Mouse (Mus musculus): ENCODE results near the gene Ndufb4. TPM values are rescaled to one million over a fixed set of nuclear protein-coding genes. Genes with fewer than 3 reads are reported as not detected.

Gene Ndufb4
- polyA plus RNA-seq, 1 experiment from 2014 or later: 106 TPM

DNA sequence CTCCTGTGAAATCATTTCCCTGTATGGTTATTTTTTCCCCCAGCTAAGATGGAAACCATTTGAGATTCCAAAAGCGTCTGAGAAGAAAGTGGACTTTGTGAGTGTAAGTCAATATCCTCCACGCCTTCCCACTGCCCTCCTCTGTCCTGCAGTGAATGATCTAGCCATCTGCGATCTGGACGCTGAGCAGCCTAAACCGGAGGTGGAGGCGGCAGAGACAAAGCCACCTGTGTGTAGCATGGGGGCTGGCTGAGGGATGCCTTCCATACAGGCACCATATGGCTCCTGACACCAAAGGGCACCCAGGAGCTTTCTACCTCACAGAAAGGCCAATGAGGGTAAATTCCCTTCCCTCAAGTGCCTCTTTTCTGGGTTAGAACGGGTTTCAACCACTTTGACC is 43.2 kb downstream of the Ndufb4 start:
- no peak overlapping the region for H3K27ac ChIP-seq (ENCODE audit: low read length)
- WGBS: 76% methylated on average over 7 of the region's 7 CpGs

DNA sequence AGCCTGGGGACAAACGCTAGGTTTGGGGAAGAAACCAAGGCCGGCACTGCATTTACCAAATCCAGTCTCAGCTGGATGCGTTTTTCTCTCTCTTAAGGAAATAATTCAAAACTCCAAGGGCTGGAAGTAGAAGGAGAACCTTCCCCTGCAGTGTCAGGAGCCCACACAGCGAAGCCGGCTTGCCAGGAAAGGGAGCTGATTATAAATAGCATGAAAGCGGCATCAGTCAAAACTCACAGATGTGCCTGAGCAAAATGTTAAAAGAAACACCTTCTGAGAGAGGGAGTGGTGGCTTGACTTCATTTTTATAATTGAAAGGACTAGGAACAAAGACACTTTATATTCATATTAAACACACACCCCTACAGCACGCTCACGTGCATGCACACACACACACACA is 43.9 kb downstream of the Ndufb4 start:
- no peak for ATAC-seq (replicated peaks; ENCODE audit: extremely low read depth, insufficient read depth, low FRiP score)
- Histone ChIP-seq H3K27me3 (ENCODE audit: control insufficient read depth, insufficient read depth, low read length) (no peaks in the 10 kb centered on the region), H3K9me3 (replicated peaks; ENCODE audit: control insufficient read depth, low read length) (no peaks in the 10 kb centered on the region), H3K9ac (ENCODE audit: low read length) (no peak overlapping the region), H3K4me2 (ENCODE audit: low read depth, low read length) (no peak overlapping the region), H3K36me3 (ENCODE audit: control insufficient read depth, insufficient read depth) (no peaks in the 10 kb centered on the region), H3K4me1 (ENCODE audit: control insufficient read depth, insufficient read depth, low read length) (no peaks in the 10 kb centered on the region), H3K4me3 (ENCODE audit: low read length) (no peak overlapping the region), H3K27ac (ENCODE audit: low read length) (no peak overlapping the region)
- 65% methylated on average over 8 of the region's 8 CpGs for WGBS

More for the DNA sequence above, 43.2 kb downstream of the Ndufb4 start:
- ATAC-seq (replicated peaks; ENCODE audit: extremely low read depth, insufficient read depth, low FRiP score): no peak
- Histone ChIP-seq H3K9ac (ENCODE audit: low read length) (no peak overlapping the region), H3K27me3 (ENCODE audit: control insufficient read depth, insufficient read depth, low read length) (no peaks in the 10 kb centered on the region), H3K9me3 (replicated peaks; ENCODE audit: control insufficient read depth, low read length) (no peaks in the 10 kb centered on the region), H3K36me3 (ENCODE audit: control insufficient read depth, insufficient read depth) (no peaks in the 10 kb centered on the region), H3K4me3 (ENCODE audit: low read length) (no peak overlapping the region), H3K4me2 (ENCODE audit: low read depth, low read length) (no peak overlapping the region), H3K4me1 (ENCODE audit: control insufficient read depth, insufficient read depth, low read length) (no peaks in the 10 kb centered on the region)

DNA sequence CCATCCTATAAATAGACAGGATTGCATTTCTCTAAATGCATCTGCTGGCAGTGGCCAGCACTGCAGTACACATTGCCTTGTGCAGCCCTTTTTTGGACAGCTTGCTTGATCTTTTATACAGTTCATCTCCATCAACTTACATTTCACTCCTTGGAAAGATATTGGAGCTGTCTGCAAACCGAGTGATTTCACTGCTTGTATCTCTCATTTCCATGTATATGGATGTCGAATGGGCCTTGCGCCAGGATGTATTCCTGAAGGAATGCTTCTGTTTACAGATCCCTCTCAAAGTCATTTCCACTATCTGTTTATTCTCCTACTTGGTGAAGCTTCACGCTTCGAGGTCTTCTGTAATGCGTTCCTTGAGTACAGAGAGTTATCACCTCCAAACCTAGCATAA is 50.0 kb downstream of the Ndufb4 start:
- ATAC-seq (replicated peaks; ENCODE audit: extremely low read depth, insufficient read depth, low FRiP score): no peak
- WGBS: 62% methylated on average over 6 of the region's 6 CpGs
- Histone ChIP-seq H3K4me3 (ENCODE audit: low read length) (no peak overlapping the region), H3K36me3 (ENCODE audit: control insufficient read depth, insufficient read depth) (no peaks in the 10 kb centered on the region), H3K9me3 (replicated peaks; ENCODE audit: control insufficient read depth, low read length) (no peaks in the 10 kb centered on the region), H3K4me2 (ENCODE audit: low read depth, low read length) (no peak overlapping the region), H3K27me3 (ENCODE audit: control insufficient read depth, insufficient read depth, low read length) (no peaks in the 10 kb centered on the region), H3K9ac (ENCODE audit: low read length) (no peak overlapping the region), H3K27ac (ENCODE audit: low read length) (no peak overlapping the region), H3K4me1 (ENCODE audit: control insufficient read depth, insufficient read depth, low read length) (no peaks in the 10 kb centered on the region)

DNA sequence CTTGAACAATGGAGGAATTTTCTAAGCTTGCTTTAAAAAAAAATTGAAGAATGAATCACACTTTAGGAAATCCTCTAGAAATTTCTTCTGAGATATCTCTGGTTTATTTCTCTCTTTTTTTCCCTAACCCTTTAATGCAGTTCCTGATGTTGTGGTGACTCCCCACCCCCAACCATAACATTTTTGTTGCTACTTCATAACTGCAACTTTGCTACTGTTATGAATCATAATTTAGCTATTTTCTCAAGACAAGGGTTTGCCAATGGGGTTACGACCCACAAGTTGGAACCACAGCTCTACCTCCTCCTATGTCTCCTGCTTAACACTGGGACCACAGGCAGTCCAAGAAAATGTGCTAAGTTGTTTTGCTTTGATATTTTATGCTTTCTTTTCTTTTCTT is 50.8 kb downstream of the Ndufb4 start:
- no peak for ATAC-seq (replicated peaks; ENCODE audit: extremely low read depth, insufficient read depth, low FRiP score)
- 83% methylated on average over 1 of the region's 1 CpGs for WGBS
- Histone ChIP-seq H3K36me3 (ENCODE audit: control insufficient read depth, insufficient read depth) (no peaks in the 10 kb centered on the region), H3K4me1 (ENCODE audit: control insufficient read depth, insufficient read depth, low read length) (no peaks in the 10 kb centered on the region), H3K9ac (ENCODE audit: low read length) (no peak overlapping the region), H3K4me3 (ENCODE audit: low read length) (no peak overlapping the region), H3K9me3 (replicated peaks; ENCODE audit: control insufficient read depth, low read length) (no peaks in the 10 kb centered on the region), H3K4me2 (ENCODE audit: low read depth, low read length) (no peak overlapping the region), H3K27ac (ENCODE audit: low read length) (no peak overlapping the region), H3K27me3 (ENCODE audit: control insufficient read depth, insufficient read depth, low read length) (no peaks in the 10 kb centered on the region)

DNA sequence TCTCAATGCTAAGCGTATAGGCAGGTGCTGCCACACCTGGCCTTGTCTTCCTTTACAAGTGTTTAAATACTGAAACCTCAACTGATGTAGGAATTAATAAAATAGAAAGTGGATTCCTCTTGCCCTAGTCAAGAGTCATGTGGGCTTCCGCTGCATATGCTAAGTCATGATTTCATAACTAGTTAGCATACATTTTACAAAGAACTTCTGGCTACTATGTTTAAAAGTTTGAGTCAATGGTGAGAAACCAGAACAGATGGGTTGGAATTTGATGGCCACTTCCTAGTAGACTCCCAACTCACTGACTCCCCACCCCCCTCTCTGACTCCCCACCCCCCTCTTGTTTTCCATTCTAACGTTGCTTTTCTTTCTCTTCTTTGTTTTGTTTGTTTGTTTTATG is 54.9 kb downstream of the Ndufb4 start:
- Histone ChIP-seq H3K4me1 (ENCODE audit: control insufficient read depth, insufficient read depth, low read length) (no peaks in the 10 kb centered on the region), H3K9me3 (replicated peaks; ENCODE audit: control insufficient read depth, low read length) (no peaks in the 10 kb centered on the region), H3K4me3 (ENCODE audit: low read length) (no peak overlapping the region), H3K9ac (ENCODE audit: low read length) (no peak overlapping the region), H3K36me3 (ENCODE audit: control insufficient read depth, insufficient read depth) (no peaks in the 10 kb centered on the region), H3K27ac (ENCODE audit: low read length) (no peak overlapping the region), H3K4me2 (ENCODE audit: low read depth, low read length) (no peak overlapping the region), H3K27me3 (ENCODE audit: control insufficient read depth, insufficient read depth, low read length) (no peaks in the 10 kb centered on the region)
- WGBS: 73% methylated on average over 3 of the region's 3 CpGs
- ATAC-seq (replicated peaks; ENCODE audit: extremely low read depth, insufficient read depth, low FRiP score): no peak

DNA sequence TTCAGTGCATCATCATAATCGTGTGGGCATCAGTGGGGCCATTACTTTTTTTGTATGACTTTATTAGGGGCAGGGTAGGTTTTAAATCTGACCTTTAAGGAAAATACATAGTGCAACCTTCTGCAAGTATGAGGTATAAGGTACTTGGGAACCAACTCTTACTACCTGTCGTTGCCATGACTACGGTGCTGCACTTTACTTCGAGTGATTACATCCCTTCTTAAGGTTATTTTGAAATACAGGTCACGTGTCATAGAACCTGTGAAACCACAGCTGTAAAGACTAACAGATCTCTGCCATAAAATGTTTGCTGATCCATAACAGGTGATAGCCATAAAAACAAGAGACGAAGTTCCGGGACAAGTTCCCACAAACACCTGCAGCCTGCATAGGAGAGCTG is 55.8 kb downstream of the Ndufb4 start:
- Histone ChIP-seq H3K36me3 (ENCODE audit: control insufficient read depth, insufficient read depth) (no peaks in the 10 kb centered on the region), H3K27ac (ENCODE audit: low read length) (no peak overlapping the region), H3K9me3 (replicated peaks; ENCODE audit: control insufficient read depth, low read length) (no peaks in the 10 kb centered on the region), H3K4me1 (ENCODE audit: control insufficient read depth, insufficient read depth, low read length) (no peaks in the 10 kb centered on the region), H3K4me2 (ENCODE audit: low read depth, low read length) (no peak overlapping the region), H3K9ac (ENCODE audit: low read length) (no peak overlapping the region), H3K4me3 (ENCODE audit: low read length) (no peak overlapping the region), H3K27me3 (ENCODE audit: control insufficient read depth, insufficient read depth, low read length) (no peaks in the 10 kb centered on the region)
- 86% methylated on average over 7 of the region's 7 CpGs for WGBS
- no peak for ATAC-seq (replicated peaks; ENCODE audit: extremely low read depth, insufficient read depth, low FRiP score)

DNA sequence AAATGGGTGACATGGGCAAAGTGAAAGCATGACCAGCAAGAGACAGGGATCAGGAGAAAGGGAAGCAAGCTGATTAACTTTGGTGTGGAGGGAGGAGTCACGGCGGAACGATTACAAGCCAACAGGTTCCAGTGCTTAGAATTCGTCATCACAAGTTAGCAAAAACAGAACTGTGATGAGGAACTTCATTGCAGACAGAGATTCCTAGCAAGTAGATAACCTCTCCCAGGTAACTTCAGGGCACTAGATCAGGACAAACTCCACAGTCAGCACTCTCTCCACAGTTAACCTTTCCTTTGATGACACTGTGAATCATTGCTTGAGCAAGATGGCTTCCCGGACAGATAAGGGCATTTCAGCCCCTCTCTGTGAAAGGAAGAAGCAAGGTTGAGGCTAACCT is 56.8 kb downstream of the Ndufb4 start:
- H3K4me3 ChIP-seq (ENCODE audit: low read length): no peak overlapping the region
- 44% methylated on average over 5 of the region's 5 CpGs for WGBS
- no peaks in the 10 kb centered on the region for H3K4me1 ChIP-seq (ENCODE audit: control insufficient read depth, insufficient read depth, low read length)
- no peak overlapping the region for H3K9ac ChIP-seq (ENCODE audit: low read length)
- no peak overlapping the region for H3K4me2 ChIP-seq (ENCODE audit: low read depth, low read length)
- H3K36me3 ChIP-seq (ENCODE audit: control insufficient read depth, insufficient read depth): no peaks in the 10 kb centered on the region
- no peak overlapping the region for H3K27ac ChIP-seq (ENCODE audit: low read length)
- ATAC-seq (replicated peaks; ENCODE audit: extremely low read depth, insufficient read depth, low FRiP score): no peak
- H3K9me3 ChIP-seq (replicated peaks; ENCODE audit: control insufficient read depth, low read length): no peaks in the 10 kb centered on the region
- no peaks in the 10 kb centered on the region for H3K27me3 ChIP-seq (ENCODE audit: control insufficient read depth, insufficient read depth, low read length)

Other genes with a start within 250 kb of the Ndufb4 start
- 18.0 and 20.9 TPM in 2 replicates for gene Gtf2e1, start 114.7 kb downstream of the Ndufb4 start, polyA plus RNA-seq (2015; fragmentation: Nextera tagmentation; extraction: Ambion mirVana)
- 19.9 and 20.4 TPM in 2 replicates for gene Rabl3, start 114.6 kb downstream of the Ndufb4 start, polyA plus RNA-seq (2015; fragmentation: Nextera tagmentation; extraction: Ambion mirVana)
- gene Hgd, start 74.3 kb downstream of the Ndufb4 start, polyA plus RNA-seq (2015; fragmentation: Nextera tagmentation; extraction: Ambion mirVana): 0.26 and 0.32 TPM in 2 replicates
- 420 and 441 TPM in 2 replicates for gene Fstl1, start 122.4 kb upstream of the Ndufb4 start, polyA plus RNA-seq (2015; fragmentation: Nextera tagmentation; extraction: Ambion mirVana)
- gene Gm36028, start 206.7 kb upstream of the Ndufb4 start, polyA plus RNA-seq (2015; fragmentation: Nextera tagmentation; extraction: Ambion mirVana): 10.2 and 12.1 TPM in 2 replicates
- 35.7 and 36.2 TPM in 2 replicates for gene Lrrc58, start 213.9 kb upstream of the Ndufb4 start, polyA plus RNA-seq (2015; fragmentation: Nextera tagmentation; extraction: Ambion mirVana)